Mouse (Mus musculus) stomach, embryonic 14.5 days (tissue): Measurements from ENCODE around the gene Rab8b. TPM values are rescaled to one million over a fixed set of nuclear protein-coding genes. Genes with fewer than 3 reads are reported as not detected.

ENCODE experiments used
- ATAC-seq: fragments of 200-750 bp; cut with Nextera tagmentation; 2 replicates; pipeline ENCODE4 v1.8.0; 2017; ENCODE audit warnings: low read depth, moderate TSS enrichment; ENCODE audit not compliant: insufficient number of reproducible peaks, insufficient read depth, low FRiP score
- H3K27ac ChIP-seq: fragments of 300-500 bp; sonication (generic); 2 replicates; pipeline ENCODE4 v1.5.1; 2014; ENCODE audit warnings: mild to moderate bottlenecking, low read length, moderate library complexity, mixed read lengths
- H3K27me3 ChIP-seq: fragments of 300-500 bp; sonication (generic); 2 replicates; pipeline ENCODE4 v1.6.1; 2014; ENCODE audit warnings: low read length, control low read depth, mixed read lengths; ENCODE audit not compliant: control insufficient read depth, insufficient read depth
- H3K36me3 ChIP-seq: fragments of 300-500 bp; sonication (generic); 2 replicates; pipeline ENCODE4 v1.6.1; 2014; ENCODE audit warnings: mild to moderate bottlenecking, control low read depth, low read length, moderate library complexity, mixed read lengths; ENCODE audit not compliant: control insufficient read depth, insufficient read depth
- H3K4me1 ChIP-seq: fragments of 300-500 bp; sonication (generic); 2 replicates; pipeline ENCODE4 v1.6.1; 2014; ENCODE audit warnings: low read length, control low read depth, mixed read lengths; ENCODE audit not compliant: control insufficient read depth, insufficient read depth
- H3K4me2 ChIP-seq: fragments of 300-500 bp; sonication (generic); replicated peaks from 2 replicates; pipeline ENCODE4 v1.6.1; 2014; ENCODE audit warnings: low read depth, low read length, control low read depth
- H3K4me3 ChIP-seq: fragments of 300-500 bp; sonication (generic); 2 replicates; pipeline ENCODE4 v1.5.1; 2014; ENCODE audit warnings: low read depth, low read length, control low read depth
- H3K9ac ChIP-seq: fragments of 300-500 bp; sonication (generic); replicated peaks from 2 replicates; pipeline ENCODE4 v1.6.1; 2014; ENCODE audit warnings: low read depth, mild to moderate bottlenecking, control low read depth, low read length, moderate library complexity, mixed read lengths
- H3K9me3 ChIP-seq: fragments of 300-500 bp; sonication (generic); 2 replicates; pipeline ENCODE4 v1.6.1; 2016; ENCODE audit warnings: low read depth, low read length, control low read depth; ENCODE audit not compliant: control insufficient read depth
- WGBS: fragments of 180-500 bp; shearing (Covaris S2); extraction: QIAGEN DNeasy Blood & Tissue Kit; methylation state at CpG from one replicate; pipeline ENCODE4 v1.1.7; 2014; 5-methylcytosine and 5-hydroxymethylcytosine counted together
- polyA plus RNA-seq: library from polyadenylated mRNA; unstranded; fragments of >200 nt; fragmentation: Nextera tagmentation; extraction: Ambion mirVana; gene quantifications from 2 replicates; pipeline ENCODE4 v1.2.1, GENCODE M21; 2014

Gene Rab8b
- polyA plus RNA-seq, 1 experiment from 2014 or later: 25.3 TPM

DNA sequence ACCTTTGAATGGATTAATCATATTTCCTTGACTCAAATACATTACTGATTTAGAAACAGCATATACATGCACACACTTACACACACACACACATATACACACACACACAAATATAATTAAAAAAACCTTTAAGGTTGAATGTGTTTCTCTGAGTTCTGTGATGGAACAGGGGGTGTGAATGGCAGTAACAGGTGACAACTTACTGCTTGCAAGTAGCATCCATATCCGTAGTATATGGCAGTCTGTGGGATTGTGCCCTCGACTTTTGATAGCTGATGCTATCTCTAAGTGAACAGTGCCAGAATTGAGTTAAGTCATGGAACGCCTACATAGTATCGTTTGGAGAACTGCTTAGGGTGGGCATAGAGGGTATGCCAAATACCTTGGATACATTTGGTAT lies 57.3 kb downstream of the Rab8b start:
- 92% methylated on average over 4 of the region's 4 CpGs for WGBS
- no peak for ATAC-seq
- Histone ChIP-seq H3K9me3 (no peaks in the 10 kb centered on the region), H3K27me3 (no peaks in the 10 kb centered on the region), H3K36me3 (no peaks in the 10 kb centered on the region; the same call in none of the 2 replicates), H3K9ac (no peak overlapping the region), H3K27ac (no peak overlapping the region), H3K4me2 (no peak overlapping the region), H3K4me3 (no peak overlapping the region), H3K4me1 (peaks cover 9% of the 10 kb centered on the region; the same call in 1 of the 2 replicates)

GRCm38 (mm10) chr9:66861104-66861767 lies 58.3 kb downstream of the Rab8b start:
- no peak overlapping the region for H3K9ac ChIP-seq
- no peak for ATAC-seq
- no peak overlapping the region for H3K4me2 ChIP-seq
- H3K4me1 ChIP-seq: peaks cover 9% of the 10 kb centered on the region; the same call in 1 of the 2 replicates
- H3K9me3 ChIP-seq: no peaks in the 10 kb centered on the region
- no peak overlapping the region for H3K27ac ChIP-seq
- 78% methylated on average over 5 of the region's 5 CpGs for WGBS
- H3K4me3 ChIP-seq: no peak overlapping the region
- H3K36me3 ChIP-seq: no peaks in the 10 kb centered on the region; the same call in none of the 2 replicates
- H3K27me3 ChIP-seq: no peaks in the 10 kb centered on the region

- no peaks in the 10 kb centered on the region for H3K9me3 ChIP-seq
- ATAC-seq: no peak
- no peak overlapping the region for H3K4me2 ChIP-seq
- H3K4me3 ChIP-seq: no peak overlapping the region
- WGBS: 89% methylated on average over 5 of the region's 5 CpGs
- no peaks in the 10 kb centered on the region for H3K27me3 ChIP-seq
- H3K4me1 ChIP-seq: peaks cover 3% of the 10 kb centered on the region; the same call in 1 of the 2 replicates
- no peak overlapping the region for H3K27ac ChIP-seq
- no peaks in the 10 kb centered on the region; the same call in none of the 2 replicates for H3K36me3 ChIP-seq
- H3K9ac ChIP-seq: no peak overlapping the region
Measured at GRCm38 (mm10) chr9:66859523-66859922, 60.0 kb downstream of the Rab8b start.

- no peak for ATAC-seq
- H3K4me1 ChIP-seq: peaks cover 9% of the 10 kb centered on the region
- H3K9ac ChIP-seq: no peak overlapping the region; the same call in 1 of the 2 replicates
- no peak overlapping the region for H3K4me3 ChIP-seq
- WGBS: 38% methylated on average over 7 of the region's 7 CpGs
- H3K9me3 ChIP-seq: no peaks in the 10 kb centered on the region
- no peaks in the 10 kb centered on the region; the same call in 1 of the 2 replicates for H3K36me3 ChIP-seq
- H3K27ac ChIP-seq: no peak overlapping the region
- no peak overlapping the region for H3K4me2 ChIP-seq
- H3K27me3 ChIP-seq: no peaks in the 10 kb centered on the region
Measured at GRCm38 (mm10) chr9:66855865-66856264, 63.6 kb downstream of the Rab8b start.

DNA sequence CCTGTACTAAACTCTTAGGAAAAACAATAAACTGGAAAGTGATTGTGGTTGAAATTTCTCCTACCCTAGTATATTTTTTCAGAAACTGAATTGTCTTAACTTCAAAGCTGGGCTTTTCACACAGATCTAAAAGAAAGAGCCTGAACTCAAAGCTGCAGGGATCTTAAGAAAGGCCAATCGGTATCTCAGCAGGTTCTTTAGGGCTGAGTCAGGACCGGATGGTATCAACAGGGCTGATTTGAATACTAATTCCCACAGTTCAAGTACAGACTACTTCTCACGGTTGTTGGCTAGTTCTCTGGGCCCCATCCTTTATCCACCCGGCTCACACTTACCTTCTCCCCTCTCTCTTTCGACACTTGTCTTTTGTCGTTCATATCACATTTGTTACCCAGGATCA lies 66.9 kb downstream of the Rab8b start:
- Histone ChIP-seq H3K27me3 (no peaks in the 10 kb centered on the region), H3K9ac (no peak overlapping the region), H3K4me1 (peaks cover 12% of the 10 kb centered on the region), H3K36me3 (no peaks in the 10 kb centered on the region; the same call in 1 of the 2 replicates), H3K4me3 (no peak overlapping the region), H3K9me3 (no peaks in the 10 kb centered on the region), H3K27ac (no peak overlapping the region), H3K4me2 (no peak overlapping the region)
- ATAC-seq: no peak
- 65% methylated on average over 6 of the region's 6 CpGs for WGBS

- Histone ChIP-seq H3K4me3 (no peak overlapping the region), H3K4me2 (no peak overlapping the region), H3K27ac (peak overlapping the region; percentile 40; the same call in 1 of the 2 replicates), H3K36me3 (peaks cover 8% of the 10 kb centered on the region; the same call in 1 of the 2 replicates), H3K9ac (no peak overlapping the region), H3K9me3 (no peaks in the 10 kb centered on the region), H3K4me1 (peaks cover 12% of the 10 kb centered on the region), H3K27me3 (no peaks in the 10 kb centered on the region)
- 24% methylated on average over 5 of the region's 5 CpGs for WGBS
- no peak for ATAC-seq
Measured at GRCm38 (mm10) chr9:66850966-66851365, 68.5 kb downstream of the Rab8b start.

GRCm38 (mm10) chr9:66846822-66847221 lies 72.7 kb downstream of the Rab8b start:
- H3K9ac ChIP-seq: no peak overlapping the region
- H3K27me3 ChIP-seq: no peaks in the 10 kb centered on the region
- 86% methylated on average over 5 of the region's 5 CpGs for WGBS
- no peaks in the 10 kb centered on the region for H3K9me3 ChIP-seq
- H3K27ac ChIP-seq: no peak overlapping the region
- no peak overlapping the region for H3K4me3 ChIP-seq
- ATAC-seq: no peak
- no peak overlapping the region for H3K4me2 ChIP-seq
- peaks cover 12% of the 10 kb centered on the region for H3K4me1 ChIP-seq
- peaks cover 8% of the 10 kb centered on the region; the same call in 1 of the 2 replicates for H3K36me3 ChIP-seq

DNA sequence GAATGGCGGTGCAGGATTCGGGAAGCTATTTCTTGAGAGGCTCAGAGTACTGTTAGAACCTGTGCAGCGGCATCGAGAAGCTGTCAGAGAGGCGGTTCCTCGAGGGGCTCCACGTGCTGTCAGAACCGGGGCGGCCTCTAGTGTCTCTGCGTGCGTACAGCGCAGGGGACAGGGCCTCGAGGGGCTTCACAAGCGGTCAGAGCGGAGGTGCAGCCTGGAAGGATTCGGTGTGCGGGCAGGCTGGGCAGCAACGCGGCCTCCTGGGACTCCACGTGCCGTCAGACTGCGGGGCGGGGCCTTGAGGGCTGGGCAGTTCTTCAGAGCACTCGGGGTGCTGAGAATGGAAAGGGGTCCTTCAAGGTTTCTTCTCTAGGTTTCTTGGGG lies 84.4 kb downstream of the Rab8b start:
- Histone ChIP-seq H3K4me3 (peak overlapping the region; percentile 61), H3K27me3 (no peaks in the 10 kb centered on the region), H3K36me3 (no peaks in the 10 kb centered on the region), H3K27ac (no peak overlapping the region), H3K9me3 (no peaks in the 10 kb centered on the region), H3K4me2 (peak overlapping the region; percentile 99), H3K4me1 (0 out of 2 replicates have a peak, but pooled peaks cover 3% of the 10 kb centered on the region), H3K9ac (no peak overlapping the region)
- ATAC-seq: peak; percentile 39; the same call in 1 of the 2 replicates
- under 1% methylated on average over 24 of the region's 24 CpGs for WGBS
